Mouse (Mus musculus): ENCODE data around the gene P4hb. TPM values are rescaled to one million over a fixed set of nuclear protein-coding genes. Genes with fewer than 3 reads are reported as not detected.
A peak's percentile ranks its signal among the peaks of the same experiment; 100 is the strongest.
"Not testable (repeated sequence)": the region's sequence is repeated elsewhere in the genome, so short reads cannot be mapped to it uniquely, and the experiment has no call there.

The P4hb gene
- polyA plus RNA-seq, 1 experiment from 2014 or later = 791 TPM

DNA sequence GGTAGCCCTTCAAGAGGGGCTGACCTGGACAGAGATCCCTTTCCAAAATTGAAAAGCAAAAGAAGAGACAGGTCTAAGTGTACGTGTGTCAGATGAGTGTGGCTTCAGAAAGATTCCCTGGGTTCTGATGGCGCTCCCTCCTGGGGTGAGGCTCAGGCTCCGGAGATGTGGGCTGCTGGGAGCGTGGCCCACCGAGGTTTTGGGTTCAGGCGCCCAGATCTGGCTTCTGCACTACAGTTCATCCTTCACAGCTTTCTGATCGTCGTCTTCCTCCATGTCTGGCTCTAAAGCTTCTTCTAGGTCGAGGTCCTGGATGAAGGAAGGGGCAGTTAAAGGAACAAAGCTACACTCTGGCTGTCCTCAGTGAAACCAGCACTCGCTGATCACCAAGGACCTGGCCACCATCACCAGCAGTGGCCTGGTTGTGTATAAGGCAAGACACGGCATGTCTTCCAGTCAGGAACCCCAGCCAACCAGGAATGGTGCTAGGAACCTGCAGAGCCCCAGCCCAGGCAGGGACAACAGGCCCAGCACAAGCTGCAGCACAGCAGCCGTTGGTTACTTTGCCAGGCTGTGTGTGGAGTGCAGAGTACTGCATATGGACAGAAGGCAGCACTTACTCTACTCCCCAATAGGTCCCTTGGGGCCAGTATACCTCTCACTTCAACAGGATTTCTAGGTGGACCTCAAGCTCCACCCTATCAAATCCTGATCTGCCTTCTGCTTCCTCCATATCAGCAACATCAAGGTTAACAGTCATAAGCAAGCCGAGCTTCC lies 11.9 kb downstream of the P4hb start:
- H3K27me3 ChIP-seq = no peaks in the 10 kb centered on the region
- no peak overlapping the region for H3K4me2 ChIP-seq (replicated peaks)
- peaks cover 83% of the 10 kb centered on the region for H3K36me3 ChIP-seq
- WGBS = 90% methylated on average over 13 of the region's 13 CpGs
- ATAC-seq (ENCODE audit: low FRiP score, low read depth) = no peak
- peaks cover 8% of the 10 kb centered on the region; the same call in 1 of the 2 replicates for H3K9me3 ChIP-seq
- no peak overlapping the region for H3K9ac ChIP-seq
- H3K4me1 ChIP-seq = no peaks in the 10 kb centered on the region
- H3K4me3 ChIP-seq = no peak overlapping the region
- H3K27ac ChIP-seq = peak overlapping the region; percentile 22; the same call in 1 of the 2 replicates

DNA sequence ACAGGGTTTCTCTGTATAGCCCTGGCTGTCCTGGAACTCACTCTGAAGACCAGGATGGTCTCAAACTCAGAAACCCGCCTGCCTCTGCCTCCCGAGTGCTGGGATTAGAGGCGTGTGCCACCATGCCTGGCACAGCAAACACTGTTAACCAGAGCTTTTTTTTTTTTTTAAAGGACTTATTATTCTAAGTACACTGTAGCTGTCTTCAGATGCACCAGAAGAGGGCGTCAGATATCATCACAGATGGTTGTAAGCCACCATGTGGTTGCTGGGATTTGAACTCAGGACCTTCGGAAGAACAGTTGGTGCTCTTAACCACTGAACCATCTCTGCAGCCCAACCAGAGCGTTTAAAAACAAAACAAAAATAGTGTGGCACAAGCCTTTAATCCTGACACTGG lies 14.2 kb downstream of the P4hb start:
- 89% methylated on average over 6 of the region's 6 CpGs for WGBS
- not testable (repeated sequence) for H3K27ac ChIP-seq; H3K9ac ChIP-seq; H3K4me2 ChIP-seq (replicated peaks); ATAC-seq (ENCODE audit: low FRiP score, low read depth); H3K27me3 ChIP-seq; H3K4me1 ChIP-seq; H3K9me3 ChIP-seq; H3K4me3 ChIP-seq
- peaks cover 60% of the 10 kb centered on the region for H3K36me3 ChIP-seq

DNA sequence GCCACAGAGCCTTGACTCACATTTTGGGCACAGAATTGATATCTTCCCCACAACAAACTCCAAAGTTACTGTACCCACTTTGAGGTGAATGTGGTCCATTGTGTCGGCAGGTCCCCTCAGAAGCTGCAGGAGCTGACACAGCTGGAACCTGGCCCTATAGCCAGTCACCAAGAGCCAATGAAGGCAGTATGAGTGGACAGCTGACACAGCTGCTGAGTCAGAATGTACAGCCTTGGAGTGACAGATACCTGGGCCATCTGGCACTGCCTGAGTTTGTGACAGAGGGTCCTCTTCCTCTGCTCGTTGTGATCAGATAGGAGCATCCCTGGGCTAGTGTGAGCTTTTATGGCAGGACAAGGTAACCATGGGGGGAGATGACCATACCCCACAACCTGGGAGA lies 17.8 kb downstream of the P4hb start:
- Histone ChIP-seq H3K27ac (no peak overlapping the region), H3K27me3 (no peaks in the 10 kb centered on the region), H3K4me2 (replicated peaks) (no peak overlapping the region), H3K36me3 (peaks cover 24% of the 10 kb centered on the region), H3K4me1 (peaks cover 3% of the 10 kb centered on the region), H3K4me3 (no peak overlapping the region), H3K9ac (no peak overlapping the region), H3K9me3 (peaks cover 8% of the 10 kb centered on the region; the same call in 1 of the 2 replicates)
- 73% methylated on average over 2 of the region's 2 CpGs for WGBS
- ATAC-seq (ENCODE audit: low FRiP score, low read depth) = no peak

DNA sequence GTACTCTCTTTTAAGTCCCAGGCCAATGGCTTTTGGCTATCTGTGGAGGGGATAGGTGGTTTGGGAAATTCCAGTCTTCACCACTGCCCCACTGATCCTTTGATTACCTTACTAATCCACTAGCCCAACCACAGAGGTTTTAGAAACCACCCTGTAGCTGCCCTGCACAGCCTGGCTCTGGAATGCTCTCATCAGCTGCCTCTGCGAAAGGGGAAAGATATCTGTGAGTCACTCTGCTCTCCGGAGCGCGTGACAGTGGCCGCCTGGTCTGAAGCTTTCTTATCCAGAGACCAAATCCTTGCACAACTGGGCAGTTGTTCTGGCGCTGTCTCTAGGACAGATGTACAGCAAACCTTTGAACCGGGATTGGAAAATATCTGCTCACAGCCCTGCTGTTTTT lies 18.2 kb downstream of the P4hb start:
- no peak for ATAC-seq (ENCODE audit: low FRiP score, low read depth)
- 82% methylated on average over 7 of the region's 7 CpGs for WGBS
- H3K9ac ChIP-seq = 0 out of 2 replicates have a peak overlapping the region, but pooled peaks have one; percentile 25

DNA sequence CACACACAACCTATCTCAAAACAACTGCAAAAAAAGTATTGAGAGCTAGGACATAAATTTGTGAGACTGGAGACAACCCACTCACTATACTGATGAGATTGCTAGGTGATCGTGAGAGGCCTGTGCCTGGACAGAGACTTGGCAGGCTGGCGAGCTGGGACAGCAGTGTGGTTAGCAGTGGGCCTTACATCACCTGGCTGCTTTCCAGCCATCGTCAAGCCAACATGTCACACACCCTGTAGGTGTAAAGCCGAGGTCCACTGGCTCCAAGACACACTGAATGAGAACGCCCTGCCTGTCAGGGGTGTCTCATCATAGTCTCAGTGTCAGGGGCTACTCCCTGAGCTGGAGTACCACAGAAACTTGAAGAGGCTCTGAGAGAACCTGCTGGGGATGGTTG lies 20.3 kb downstream of the P4hb start:
- Histone ChIP-seq H3K4me2 (replicated peaks) (no peak overlapping the region), H3K9ac (no peak overlapping the region), H3K27ac (no peak overlapping the region), H3K4me1 (peaks cover 20% of the 10 kb centered on the region), H3K27me3 (no peaks in the 10 kb centered on the region), H3K36me3 (peaks cover 6% of the 10 kb centered on the region; the same call in 1 of the 2 replicates), H3K9me3 (peaks cover 7% of the 10 kb centered on the region; the same call in 1 of the 2 replicates), H3K4me3 (no peak overlapping the region)
- no peak for ATAC-seq (ENCODE audit: low FRiP score, low read depth)
- 79% methylated on average over 5 of the region's 5 CpGs for WGBS

More for the DNA sequence above, 18.2 kb downstream of the P4hb start:
- H3K4me3 ChIP-seq = no peak overlapping the region
- H3K4me1 ChIP-seq = peaks cover 7% of the 10 kb centered on the region
- peaks cover 20% of the 10 kb centered on the region for H3K36me3 ChIP-seq
- no peak overlapping the region for H3K27ac ChIP-seq
- no peak overlapping the region for H3K4me2 ChIP-seq (replicated peaks)
- H3K9me3 ChIP-seq = peaks cover 8% of the 10 kb centered on the region; the same call in 1 of the 2 replicates
- H3K27me3 ChIP-seq = no peaks in the 10 kb centered on the region

DNA sequence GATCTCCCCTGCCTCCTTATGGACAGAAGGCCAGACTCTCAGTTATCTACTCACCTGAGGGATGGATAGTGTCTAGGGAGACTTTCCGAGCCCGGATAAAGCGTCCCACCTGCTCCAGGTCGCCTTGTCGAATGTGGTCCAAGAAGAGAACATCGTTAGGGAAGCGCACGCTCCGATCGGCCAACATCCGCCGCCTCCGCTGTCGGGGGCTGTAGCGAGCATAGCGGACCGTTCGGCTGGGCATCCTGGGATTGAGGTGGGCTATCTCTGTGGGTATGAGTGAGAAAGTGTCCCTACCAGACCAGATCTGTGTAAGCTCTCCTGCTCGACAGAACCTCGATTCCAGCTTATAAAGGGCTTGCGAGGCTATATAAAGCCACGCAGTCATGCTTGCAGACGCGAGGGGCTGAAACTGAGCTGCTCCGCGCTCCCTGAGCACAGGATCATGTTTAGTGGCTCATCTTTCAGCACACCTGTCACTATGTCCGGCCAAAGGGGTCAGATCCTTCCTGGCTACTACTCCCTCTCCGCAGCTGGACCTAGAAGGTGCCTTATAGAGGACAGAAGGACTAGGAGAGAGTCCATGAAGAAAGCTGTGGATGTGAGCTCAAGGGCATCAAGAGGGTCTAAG lies 22.1 kb downstream of the P4hb start, which contains the start of gene Ppp1r27:
Gene Ppp1r27 (minus strand): TSS at position 323 of the 631 bp plus-strand sequence.
- H3K27me3 ChIP-seq = no peaks in the 10 kb centered on the region
- H3K4me2 ChIP-seq (replicated peaks) = peak within 1 kb of the TSS; percentile 95
- H3K9me3 ChIP-seq = no peaks in the 10 kb centered on the region
- peaks cover 7% of the 10 kb centered on the region for H3K36me3 ChIP-seq
- peak within 1 kb of the TSS; percentile 98 for H3K9ac ChIP-seq
- peaks cover 27% of the 10 kb centered on the region for H3K4me1 ChIP-seq
- peak within 1 kb of the TSS; percentile 63; the same call in 1 of the 2 replicates for H3K27ac ChIP-seq
- 91% methylated on average over 28 of the region's 28 CpGs for WGBS
- H3K4me3 ChIP-seq = peak within 1 kb of the TSS; percentile 98
- ATAC-seq (ENCODE audit: low FRiP score, low read depth) = no peak

DNA sequence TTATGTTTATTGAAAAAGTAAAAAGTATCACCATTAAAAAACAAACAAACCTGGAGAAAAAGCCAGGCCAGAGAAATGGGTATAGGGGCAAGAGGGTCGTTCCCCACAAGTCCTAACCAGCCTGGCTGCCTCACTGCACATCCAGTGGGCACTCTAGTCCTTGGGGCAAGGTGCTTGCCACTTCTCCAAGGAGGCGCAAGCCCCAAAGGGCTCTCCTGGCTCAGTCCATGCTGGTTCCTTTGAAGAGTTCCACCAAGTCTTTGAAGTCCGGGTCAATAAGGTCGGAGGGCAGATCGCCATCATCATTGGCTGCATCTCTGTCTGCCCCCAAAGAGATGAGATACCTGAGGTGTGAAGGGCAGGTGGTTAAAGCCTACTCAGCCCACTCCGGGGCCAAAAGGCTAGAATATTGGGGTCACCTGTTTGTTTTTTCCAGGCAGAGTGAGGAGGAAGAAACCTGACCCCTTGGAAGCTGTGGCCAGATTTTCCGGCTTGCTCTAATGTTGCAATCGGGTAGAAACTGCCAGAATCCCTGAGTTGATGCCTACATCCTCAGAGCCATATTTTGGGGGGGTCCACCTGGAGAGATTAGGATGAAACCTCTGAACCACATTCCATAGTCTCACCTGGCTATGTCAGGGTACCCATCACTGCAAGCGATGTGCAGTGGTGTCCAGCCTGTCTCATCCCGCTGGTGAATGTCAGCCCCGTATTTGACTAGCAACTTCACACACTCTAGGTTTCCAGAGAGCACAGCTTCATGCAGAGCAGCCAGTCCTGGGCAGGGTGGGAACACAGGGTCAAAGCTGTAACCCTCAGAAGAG lies 22.9 kb downstream of the P4hb start:
- H3K4me2 ChIP-seq (replicated peaks) = peak overlapping the region; percentile 95
- H3K4me3 ChIP-seq = peak overlapping the region; percentile 98
- no peaks in the 10 kb centered on the region for H3K27me3 ChIP-seq
- no peak for ATAC-seq (ENCODE audit: low FRiP score, low read depth)
- H3K9ac ChIP-seq = peak overlapping the region; percentile 98
- 61% methylated on average over 11 of the region's 11 CpGs for WGBS
- H3K4me1 ChIP-seq = peaks cover 27% of the 10 kb centered on the region
- H3K27ac ChIP-seq = peak overlapping the region; percentile 63; the same call in 1 of the 2 replicates
- H3K9me3 ChIP-seq = no peaks in the 10 kb centered on the region
- peaks cover 10% of the 10 kb centered on the region for H3K36me3 ChIP-seq

DNA sequence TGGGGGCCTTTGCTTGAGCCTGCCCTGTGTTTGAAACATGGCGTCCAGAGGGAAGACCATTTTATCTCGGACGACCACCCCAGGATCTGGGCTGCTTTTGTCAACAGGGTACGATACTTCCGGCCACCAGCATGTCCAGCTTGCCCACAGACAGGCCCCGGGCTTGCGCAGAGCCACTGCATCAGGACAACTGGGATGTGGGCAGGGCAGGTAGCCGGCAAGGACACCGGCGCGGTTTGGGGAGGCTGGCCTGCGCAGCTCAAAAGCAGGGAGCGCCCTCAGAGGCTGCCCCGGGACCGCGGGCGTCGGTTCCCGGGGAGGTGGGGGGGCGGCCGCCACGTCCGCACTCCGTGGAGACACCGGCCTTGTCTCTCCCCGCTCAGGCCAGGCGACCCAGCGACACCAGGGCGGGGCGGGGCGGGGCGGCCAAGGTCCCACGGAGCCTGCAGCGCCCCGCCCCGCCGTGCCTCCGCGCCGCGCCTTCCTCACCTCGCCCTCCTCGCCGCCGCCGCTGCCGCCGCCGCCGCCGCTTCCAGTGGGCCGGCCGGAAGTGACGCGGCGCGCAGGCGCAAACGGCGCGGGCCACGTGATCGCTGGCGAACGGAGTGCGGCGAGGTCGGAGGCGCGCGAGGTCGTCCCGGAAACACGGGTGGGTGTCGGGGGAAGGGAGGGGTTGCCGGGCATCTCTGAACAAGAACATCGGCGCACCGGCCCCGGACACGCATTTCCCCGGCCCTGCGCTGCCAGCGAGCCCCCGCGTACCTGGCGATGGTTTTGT lies 23.7 kb downstream of the P4hb start, which contains the start of gene Mcrip1:
Gene Mcrip1 (minus strand): TSS at position 560 of the 778 bp plus-strand sequence.
- peaks cover 27% of the 10 kb centered on the region for H3K4me1 ChIP-seq
- H3K27me3 ChIP-seq = no peaks in the 10 kb centered on the region
- peaks cover 18% of the 10 kb centered on the region for H3K36me3 ChIP-seq
- ATAC-seq (ENCODE audit: low FRiP score, low read depth) = peak; percentile 79
- peak within 1 kb of the TSS; percentile 87 for H3K27ac ChIP-seq
- under 1% methylated on average over 63 of the region's 87 CpGs for WGBS
- H3K4me3 ChIP-seq = peak within 1 kb of the TSS; percentile 98
- peak within 1 kb of the TSS; percentile 98 for H3K9ac ChIP-seq
- no peaks in the 10 kb centered on the region for H3K9me3 ChIP-seq
- H3K4me2 ChIP-seq (replicated peaks) = peak within 1 kb of the TSS; percentile 95

DNA sequence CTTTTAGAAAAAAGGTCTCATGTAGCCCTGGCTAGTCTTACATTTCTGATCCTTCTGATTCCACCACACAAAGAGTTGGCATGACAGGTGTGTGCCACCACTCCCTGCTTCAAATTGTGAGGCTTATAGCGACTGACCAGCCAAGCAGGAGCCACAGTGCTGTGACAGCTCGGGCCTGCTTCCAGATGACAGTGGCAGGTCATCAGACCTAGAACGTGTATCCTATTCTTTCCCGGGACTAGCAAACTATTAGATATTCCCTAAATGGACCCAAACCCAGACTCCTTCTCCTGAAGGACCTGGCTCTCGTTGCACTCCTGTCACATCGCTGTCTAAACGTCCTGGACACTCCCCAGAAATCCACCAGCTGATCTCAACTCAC lies 24.3 kb downstream of the P4hb start:
- 24% methylated on average over 7 of the region's 7 CpGs for WGBS
- H3K4me2 ChIP-seq (replicated peaks) = peak overlapping the region; percentile 95
- H3K27ac ChIP-seq = peak overlapping the region; percentile 87
- H3K4me3 ChIP-seq = peak overlapping the region; percentile 98
- peaks cover 24% of the 10 kb centered on the region for H3K36me3 ChIP-seq
- peaks cover 27% of the 10 kb centered on the region for H3K4me1 ChIP-seq
- ATAC-seq (ENCODE audit: low FRiP score, low read depth) = no peak
- peak overlapping the region; percentile 98 for H3K9ac ChIP-seq
- no peaks in the 10 kb centered on the region for H3K27me3 ChIP-seq
- no peaks in the 10 kb centered on the region for H3K9me3 ChIP-seq

DNA sequence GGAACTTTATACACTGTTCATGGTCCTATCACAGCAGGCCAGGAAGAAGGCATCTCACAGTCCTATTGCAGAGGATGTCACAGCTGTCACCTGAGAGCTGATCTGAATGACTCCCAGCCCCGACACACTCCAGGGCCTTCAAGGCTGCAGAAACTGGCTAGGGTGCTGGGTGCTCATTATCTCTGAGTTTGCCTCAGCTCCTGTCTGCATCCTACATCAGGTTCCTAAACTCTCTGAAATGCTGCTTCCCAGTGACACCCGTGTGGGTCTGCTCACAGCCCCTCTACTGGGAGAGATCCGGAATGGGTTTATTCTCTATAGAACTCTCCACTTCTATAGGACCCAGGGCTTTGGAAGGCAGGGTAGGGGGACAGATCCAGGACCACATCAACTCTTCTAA lies 24.8 kb downstream of the P4hb start:
- 90% methylated on average over 3 of the region's 3 CpGs for WGBS

DNA sequence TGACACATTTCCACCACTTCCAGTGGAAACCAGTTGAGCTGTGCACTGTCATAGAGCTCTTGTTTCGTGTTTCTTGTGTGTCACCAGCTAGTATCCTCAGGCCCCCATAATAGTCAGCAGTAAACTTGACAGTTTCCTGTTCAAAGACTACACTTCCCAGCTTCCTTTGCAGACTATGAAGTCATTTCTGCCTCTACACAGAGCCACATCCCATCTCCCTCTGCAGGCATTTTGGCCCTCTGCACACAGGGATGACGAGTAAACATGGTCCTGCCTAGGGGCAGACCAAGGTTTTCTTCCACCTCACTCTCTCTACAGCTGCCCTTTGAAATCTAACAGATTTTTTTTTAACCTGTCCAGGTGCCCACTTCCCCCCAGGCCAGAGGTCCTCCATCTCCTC lies 25.6 kb downstream of the P4hb start:
- H3K27ac ChIP-seq = no peak overlapping the region
- no peaks in the 10 kb centered on the region for H3K9me3 ChIP-seq
- H3K4me2 ChIP-seq (replicated peaks) = peak overlapping the region; percentile 95
- ATAC-seq (ENCODE audit: low FRiP score, low read depth) = no peak
- no peaks in the 10 kb centered on the region for H3K27me3 ChIP-seq
- H3K4me1 ChIP-seq = peaks cover 27% of the 10 kb centered on the region
- peak overlapping the region; percentile 98; the same call in 1 of the 2 replicates for H3K9ac ChIP-seq
- H3K36me3 ChIP-seq = peaks cover 37% of the 10 kb centered on the region
- 68% methylated on average over 2 of the region's 2 CpGs for WGBS
- peak overlapping the region; percentile 5; the same call in 1 of the 2 replicates for H3K4me3 ChIP-seq

More for the DNA sequence above, 24.8 kb downstream of the P4hb start:
- Histone ChIP-seq H3K36me3 (peaks cover 30% of the 10 kb centered on the region), H3K4me1 (peaks cover 27% of the 10 kb centered on the region), H3K27me3 (no peaks in the 10 kb centered on the region), H3K4me2 (replicated peaks) (peak overlapping the region; percentile 95), H3K27ac (peak overlapping the region; percentile 87; the same call in 1 of the 2 replicates), H3K9me3 (no peaks in the 10 kb centered on the region), H3K9ac (peak overlapping the region; percentile 98), H3K4me3 (peak overlapping the region; percentile 98)
- no peak for ATAC-seq (ENCODE audit: low FRiP score, low read depth)
